27 mouse cellular contexts compared by ENCODE assay signal in the genomic region with DNA sequence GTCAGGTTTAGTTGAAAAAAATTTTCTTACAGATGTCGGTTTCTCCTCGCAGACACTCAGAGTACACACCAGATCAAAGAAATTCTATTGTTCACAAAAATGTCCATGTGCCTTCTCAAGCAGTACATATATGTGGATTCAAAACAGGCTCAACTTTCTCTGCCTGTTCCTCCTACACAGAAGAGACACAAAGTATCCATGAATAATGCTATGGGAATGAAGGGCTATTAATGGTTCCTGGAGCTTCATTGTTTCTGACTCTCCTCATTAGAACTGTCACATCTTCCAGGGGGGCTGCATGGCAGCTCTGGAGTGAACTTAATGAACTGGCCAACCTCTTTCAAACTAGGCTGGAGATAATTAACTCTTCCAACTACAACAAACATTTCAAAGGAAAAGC.
A peak's percentile ranks its signal among the peaks of the same experiment; 100 is the strongest.
DNase-seq lines count a peak whose midpoint lies in the region; ATAC-seq and TF ChIP-seq lines count a peak whose summit lies in the region.
"Had no signal": no experiment of that assay in that cellular context is flagged by ENCODE, and none has a peak within 500 bp of the region (broad histone marks: within the 10 kb centered on the region; RNA-seq: fewer than 3 reads in every experiment).

No protein-coding gene starts in this region.

- no peak overlapping the region for H3K27ac ChIP-seq in hindbrain, embryonic 12.5 days
- no peak overlapping the region for H3K27ac ChIP-seq in hindbrain, embryonic 13.5 days
- H3K27ac ChIP-seq in midbrain, embryonic 13.5 days: no peak overlapping the region
- H3K27ac ChIP-seq in midbrain, postnatal 0 days (ENCODE audit: low read depth, low read length): no peak overlapping the region
- no peak overlapping the region for H3K27ac ChIP-seq in forebrain, embryonic 13.5 days
- no peak overlapping the region for H3K27ac ChIP-seq in limb, embryonic 10.5 days
- H3K27ac ChIP-seq: gastrocnemius, adult 2 months; heart, embryonic 15.5 days; liver, embryonic 15.5 days; lung, embryonic 15.5 days; neural tube, embryonic 13.5 days had no signal

- H3K27me3 ChIP-seq in hindbrain, embryonic 12.5 days: no peaks in the 10 kb centered on the region
- H3K27me3 ChIP-seq in hindbrain, embryonic 13.5 days: no peaks in the 10 kb centered on the region
- no peaks in the 10 kb centered on the region for H3K27me3 ChIP-seq in midbrain, embryonic 13.5 days
- H3K27me3 ChIP-seq in midbrain, postnatal 0 days (ENCODE audit: insufficient read depth, low read length): no peaks in the 10 kb centered on the region
- H3K27me3 ChIP-seq in forebrain, embryonic 13.5 days: no peaks in the 10 kb centered on the region
- H3K27me3 ChIP-seq in limb, embryonic 10.5 days (ENCODE audit: low read depth, poor library complexity, severe bottlenecking): no peaks in the 10 kb centered on the region
- H3K27me3 ChIP-seq: heart, embryonic 15.5 days; liver, embryonic 15.5 days; lung, embryonic 15.5 days; neural tube, embryonic 13.5 days had no signal

- H3K36me3 ChIP-seq in hindbrain, embryonic 12.5 days: no peaks in the 10 kb centered on the region
- no peaks in the 10 kb centered on the region for H3K36me3 ChIP-seq in hindbrain, embryonic 13.5 days
- H3K36me3 ChIP-seq in midbrain, embryonic 13.5 days: no peaks in the 10 kb centered on the region
- H3K36me3 ChIP-seq in midbrain, postnatal 0 days (ENCODE audit: insufficient read depth, low read length): no peaks in the 10 kb centered on the region
- no peaks in the 10 kb centered on the region for H3K36me3 ChIP-seq in forebrain, embryonic 13.5 days (ENCODE audit: poor library complexity, severe bottlenecking)
- no peaks in the 10 kb centered on the region for H3K36me3 ChIP-seq in limb, embryonic 10.5 days
- H3K36me3 ChIP-seq: heart, embryonic 15.5 days; liver, embryonic 15.5 days; lung, embryonic 15.5 days; neural tube, embryonic 13.5 days had no signal

- no peak for DNase-seq in midbrain, postnatal 0 days (ENCODE audit: low spot score)
- DNase-seq in forelimb bud, embryonic 11.5 days (ENCODE audit: low read depth, low spot score): peak; percentile 0
- DNase-seq in limb, embryonic 10.5 days (ENCODE audit: low spot score): no peak
- DNase-seq in testis, postnatal 10 days (ENCODE audit: low spot score): no peak
- DNase-seq: adrenal gland, adult 8-10 months; cerebellum, adult 18-20 months; cerebellum, postnatal 14 days; embryo, embryonic 11 days; gastrocnemius, adult 2 months; heart, postnatal 4 days; kidney, adult 2 months; left cerebral cortex, postnatal 4 days; liver; lung, postnatal 4 days; right cerebral cortex, adult 18-20 months; right cerebral cortex, postnatal 4 days; thymus, postnatal 25 days had no signal

- H3K9me3 ChIP-seq in hindbrain, embryonic 12.5 days (replicated peaks): no peaks in the 10 kb centered on the region
- H3K9me3 ChIP-seq in hindbrain, embryonic 13.5 days: no peaks in the 10 kb centered on the region
- H3K9me3 ChIP-seq in midbrain, embryonic 13.5 days: no peaks in the 10 kb centered on the region
- H3K9me3 ChIP-seq in midbrain, postnatal 0 days (ENCODE audit: low read length): no peaks in the 10 kb centered on the region
- no peaks in the 10 kb centered on the region for H3K9me3 ChIP-seq in forebrain, embryonic 13.5 days (replicated peaks)
- H3K9me3 ChIP-seq in limb, embryonic 10.5 days (replicated peaks): no peaks in the 10 kb centered on the region
- H3K9me3 ChIP-seq: heart, embryonic 15.5 days; liver, embryonic 15.5 days; lung, embryonic 15.5 days; neural tube, embryonic 13.5 days had no signal

- no peak overlapping the region for H3K4me3 ChIP-seq in hindbrain, embryonic 12.5 days
- H3K4me3 ChIP-seq in hindbrain, embryonic 13.5 days: no peak overlapping the region
- no peak overlapping the region for H3K4me3 ChIP-seq in midbrain, embryonic 13.5 days (replicated peaks)
- H3K4me3 ChIP-seq in midbrain, postnatal 0 days (ENCODE audit: low read depth, low read length): no peak overlapping the region
- no peak overlapping the region for H3K4me3 ChIP-seq in forebrain, embryonic 13.5 days
- H3K4me3 ChIP-seq in limb, embryonic 10.5 days: no peak overlapping the region
- H3K4me3 ChIP-seq: gastrocnemius, adult 2 months; heart, embryonic 15.5 days; liver, embryonic 15.5 days; lung, embryonic 15.5 days; myocyte; neural tube, embryonic 13.5 days had no signal

- WGBS in hindbrain, embryonic 12.5 days: 52% methylated on average over 2 of the region's 2 CpGs
- WGBS in hindbrain, embryonic 13.5 days: 47% methylated on average over 2 of the region's 2 CpGs
- WGBS in midbrain, embryonic 13.5 days: 32% methylated on average over 2 of the region's 2 CpGs
- 34% methylated on average over 2 of the region's 2 CpGs for WGBS in midbrain, postnatal 0 days
- WGBS in forebrain, embryonic 13.5 days: 8% methylated on average over 2 of the region's 2 CpGs
- 91% methylated on average over 2 of the region's 2 CpGs for WGBS in limb, embryonic 10.5 days

- TF ChIP-seq CTCF in midbrain, postnatal 0 days (IDR thresholded peaks at IDR 0.05): no peak

- H3K4me2 ChIP-seq in hindbrain, embryonic 12.5 days (replicated peaks): no peak overlapping the region
- H3K4me2 ChIP-seq in hindbrain, embryonic 13.5 days: no peak overlapping the region
- no peak overlapping the region for H3K4me2 ChIP-seq in midbrain, embryonic 13.5 days (replicated peaks)
- H3K4me2 ChIP-seq in midbrain, postnatal 0 days (ENCODE audit: low read depth, low read length, poor library complexity, severe bottlenecking): no peak overlapping the region
- no peak overlapping the region for H3K4me2 ChIP-seq in forebrain, embryonic 13.5 days
- H3K4me2 ChIP-seq: heart, embryonic 15.5 days; liver, embryonic 15.5 days; lung, embryonic 15.5 days; neural tube, embryonic 13.5 days had no signal

- ATAC-seq in hindbrain, embryonic 12.5 days (ENCODE audit: low FRiP score): peak; percentile 29; the same call in 1 of the 2 replicates
- no peak for ATAC-seq in hindbrain, embryonic 13.5 days (ENCODE audit: low FRiP score)
- peak; percentile 73 for ATAC-seq in midbrain, embryonic 13.5 days
- ATAC-seq in midbrain, postnatal 0 days (ENCODE audit: low FRiP score): no peak
- peak; percentile 81; the same call in 1 of the 2 replicates for ATAC-seq in forebrain, embryonic 13.5 days
- ATAC-seq: activated CD4-positive, CD25-positive, alpha-beta regulatory T cell, adult 4 months had no signal

- H3K9ac ChIP-seq in hindbrain, embryonic 12.5 days: no peak overlapping the region
- no peak overlapping the region for H3K9ac ChIP-seq in hindbrain, embryonic 13.5 days
- H3K9ac ChIP-seq in midbrain, embryonic 13.5 days (replicated peaks): no peak overlapping the region
- no peak overlapping the region for H3K9ac ChIP-seq in midbrain, postnatal 0 days (replicated peaks; ENCODE audit: low read length, poor library complexity, severe bottlenecking)
- H3K9ac ChIP-seq in forebrain, embryonic 13.5 days: no peak overlapping the region
- H3K9ac ChIP-seq: heart, embryonic 15.5 days; liver, embryonic 15.5 days; lung, embryonic 15.5 days; neural tube, embryonic 13.5 days had no signal

- no peaks in the 10 kb centered on the region for H3K4me1 ChIP-seq in hindbrain, embryonic 12.5 days
- no peaks in the 10 kb centered on the region for H3K4me1 ChIP-seq in hindbrain, embryonic 13.5 days (replicated peaks)
- H3K4me1 ChIP-seq in midbrain, embryonic 13.5 days (replicated peaks): peaks cover 3% of the 10 kb centered on the region; the same call in 1 of the 2 replicates
- H3K4me1 ChIP-seq in midbrain, postnatal 0 days (ENCODE audit: insufficient read depth, low read length): no peaks in the 10 kb centered on the region
- H3K4me1 ChIP-seq in forebrain, embryonic 13.5 days: peaks cover 15% of the 10 kb centered on the region
- no peaks in the 10 kb centered on the region for H3K4me1 ChIP-seq in limb, embryonic 10.5 days
- H3K4me1 ChIP-seq: heart, embryonic 15.5 days; liver, embryonic 15.5 days; lung, embryonic 15.5 days; neural tube, embryonic 13.5 days had no signal

Comparison
In these comparisons a context has a peak if more than half of its experiments do, and no peak if none do; other contexts are left out.
1. ATAC-seq: peak in hindbrain, embryonic 12.5 days (single experiment), midbrain, embryonic 13.5 days (single experiment) and forebrain, embryonic 13.5 days (single experiment); none in hindbrain, embryonic 13.5 days (single experiment) and midbrain, postnatal 0 days (single experiment).